Mouse (Mus musculus): Measurements from ENCODE around the gene Mdn1.

Gene Mdn1

GRCm38 (mm10) chr4:32789020-32789419, 132.1 kb downstream of the Mdn1 start:
- DNase-seq = no peak

- no peak for DNase-seq
Measured at GRCm38 (mm10) chr4:32798976-32799375, 142.1 kb downstream of the Mdn1 start.

GRCm38 (mm10) chr4:32799966-32800576, 143.2 kb downstream of the Mdn1 start, which contains the start of gene Lyrm2:
Gene Lyrm2 (plus strand): TSS chr4:32800253.
- peak; percentile 87 for DNase-seq

- no peak for DNase-seq
Measured at GRCm38 (mm10) chr4:32800577-32801170, 143.8 kb downstream of the Mdn1 start.

- no peak for DNase-seq
Measured at GRCm38 (mm10) chr4:32817478-32817877, 160.6 kb downstream of the Mdn1 start.

- no peak for DNase-seq
Measured at GRCm38 (mm10) chr4:32820676-32821075, 163.8 kb downstream of the Mdn1 start.

GRCm38 (mm10) chr4:32824254-32824653, 167.3 kb downstream of the Mdn1 start:
- no peak for DNase-seq
